Comparison of ENCODE assay signal across 10 mouse cellular contexts in the genomic region with DNA sequence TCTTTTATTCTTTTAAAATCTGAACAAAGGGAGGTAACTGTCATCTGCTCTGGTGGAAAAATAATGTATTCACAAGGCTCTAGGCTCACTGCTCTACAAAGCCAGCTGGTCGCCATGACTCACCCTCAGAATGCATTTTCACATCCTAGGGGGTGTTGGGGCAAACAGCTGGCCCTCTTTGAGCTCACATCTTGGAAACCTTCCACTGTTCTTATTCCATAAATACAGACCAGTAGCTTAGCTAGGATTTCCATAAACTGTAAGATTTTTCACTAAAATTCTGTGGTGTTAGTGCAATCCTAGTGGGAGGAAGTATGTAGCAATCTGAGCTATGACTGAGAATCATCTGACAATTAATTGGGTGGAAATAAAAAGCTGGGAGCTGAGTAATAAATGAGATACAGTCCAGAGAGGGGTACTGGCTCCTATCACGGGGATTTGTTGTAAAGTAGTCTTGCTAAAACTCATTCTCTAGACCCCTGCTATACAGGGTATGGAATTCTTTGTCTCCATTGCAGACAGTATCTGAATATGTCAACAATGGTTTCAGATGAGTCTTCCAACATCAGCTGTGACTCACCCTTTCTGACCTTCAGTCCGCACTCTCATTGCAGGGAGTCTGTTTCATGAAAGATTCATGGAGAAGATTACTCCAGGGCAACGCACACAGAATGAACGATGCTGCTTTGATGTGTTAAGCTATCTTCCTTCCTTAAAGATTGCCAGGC.
DNase-seq lines count a peak whose midpoint lies in the region; ATAC-seq and TF ChIP-seq lines count a peak whose summit lies in the region.
"Had no signal": no experiment of that assay in that cellular context is flagged by ENCODE, and none has a peak within 500 bp of the region (broad histone marks: within the 10 kb centered on the region; RNA-seq: fewer than 3 reads in every experiment).

No protein-coding gene starts in this region.

- no peak overlapping the region for H3K4me2 ChIP-seq in heart, postnatal 0 days (ENCODE audit: low read depth, low read length)

- no peaks in the 10 kb centered on the region for H3K27me3 ChIP-seq in heart, adult 2 months (ENCODE audit: control insufficient read depth, insufficient read depth, low read length)
- H3K27me3 ChIP-seq in heart, postnatal 0 days (ENCODE audit: control insufficient read depth, insufficient read depth, low read length) = no peaks in the 10 kb centered on the region
- no peaks in the 10 kb centered on the region for H3K27me3 ChIP-seq in kidney, adult 2 months (replicated peaks; ENCODE audit: control insufficient read depth, insufficient read depth, low read length)
- H3K27me3 ChIP-seq: CH12.LX had no signal

- no peaks in the 10 kb centered on the region for H3K36me3 ChIP-seq in heart, adult 2 months (ENCODE audit: control insufficient read depth, insufficient read depth, low read length)
- no peaks in the 10 kb centered on the region for H3K36me3 ChIP-seq in heart, postnatal 0 days (replicated peaks; ENCODE audit: control insufficient read depth, insufficient read depth, low read length)
- H3K36me3 ChIP-seq in macrophage (ENCODE audit: inconsistent target) = no peaks in the 10 kb centered on the region
- H3K36me3 ChIP-seq in kidney, adult 2 months (ENCODE audit: control insufficient read depth, insufficient read depth, low read length) = no peaks in the 10 kb centered on the region

- DNase-seq in heart, adult 2 months = no peak
- DNase-seq in heart, postnatal 36 days = no peak
- peak; percentile 85 for DNase-seq in NIH3T3 (ENCODE audit: low read depth)
- no peak for DNase-seq in heart, postnatal 0 days (ENCODE audit: low spot score)
- DNase-seq in ovary, postnatal 10 days (ENCODE audit: low spot score) = no peak
- DNase-seq in thymus, postnatal 0 days (ENCODE audit: low spot score) = no peak
- no peak for DNase-seq in kidney, adult 2 months
- DNase-seq: cerebellum, postnatal 14 days had no signal

- H3K79me2 ChIP-seq in heart, adult 2 months (replicated peaks; ENCODE audit: control insufficient read depth, insufficient read depth, low read length) = no peaks in the 10 kb centered on the region
- no peaks in the 10 kb centered on the region for H3K79me2 ChIP-seq in macrophage (ENCODE audit: inconsistent target)

- no peak for TF ChIP-seq EP300 in heart, adult 2 months (IDR thresholded peaks at IDR 0.05; ENCODE audit: insufficient read depth, low read depth, low read length)
- TF ChIP-seq EP300 in heart, postnatal 0 days (IDR thresholded peaks at IDR 0.05; ENCODE audit: low read depth) = no peak

- 0 out of 2 replicates have a peak, but pooled peaks have one; percentile 27 for ATAC-seq in heart, postnatal 0 days (ENCODE audit: insufficient read depth, low read depth)

- no peak for TF ChIP-seq POLR2A in heart, adult 2 months (IDR thresholded peaks at IDR 0.05; ENCODE audit: insufficient read depth, low read depth, low read length)
- TF ChIP-seq POLR2A in kidney, adult 2 months (IDR thresholded peaks at IDR 0.05; ENCODE audit: low read depth, low read length) = no peak

- no peak overlapping the region for H3K4me3 ChIP-seq in heart, adult 2 months
- no peak overlapping the region for H3K4me3 ChIP-seq in heart, postnatal 0 days (ENCODE audit: low read depth, low read length)
- H3K4me3 ChIP-seq in macrophage (ENCODE audit: inconsistent target) = no peak overlapping the region
- no peak overlapping the region for H3K4me3 ChIP-seq in kidney, adult 2 months (ENCODE audit: insufficient read depth, low read depth, low read length)

- no peaks in the 10 kb centered on the region for H3K9me3 ChIP-seq in heart, postnatal 0 days (replicated peaks; ENCODE audit: control insufficient read depth, low read length)

- WGBS in heart, adult 2 months = 47% methylated on average over 5 of the region's 5 CpGs
- WGBS in heart, postnatal 0 days = 58% methylated on average over 5 of the region's 5 CpGs
- 69% methylated on average over 5 of the region's 5 CpGs for whole genome bisulfite sequencing in macrophage (ENCODE audit: missing documents)
- WGBS in kidney, adult 2 months = 63% methylated on average over 5 of the region's 5 CpGs

- peak; percentile 36 for TF ChIP-seq CTCF in heart, adult 2 months (IDR thresholded peaks at IDR 0.05)
- TF ChIP-seq CTCF in heart, postnatal 0 days (IDR thresholded peaks at IDR 0.05; ENCODE audit: low read depth) = no peak
- TF ChIP-seq CTCF in kidney, adult 2 months (conservative IDR thresholded peaks at IDR 0.05; ENCODE audit: insufficient read depth, insufficient read length, low read depth, low read length) = no peak

- H3K27ac ChIP-seq in heart, adult 2 months = no peak overlapping the region
- no peak overlapping the region for H3K27ac ChIP-seq in heart, postnatal 0 days (ENCODE audit: low read depth)
- H3K27ac ChIP-seq in macrophage = peak overlapping the region; percentile 74
- no peak overlapping the region for H3K27ac ChIP-seq in kidney, adult 2 months (ENCODE audit: insufficient read depth, low read depth, low read length)

- no peak overlapping the region for H3K9ac ChIP-seq in heart, adult 2 months (ENCODE audit: low read depth, low read length)
- H3K9ac ChIP-seq in heart, postnatal 0 days (replicated peaks; ENCODE audit: low read depth, low read length) = no peak overlapping the region

- no peaks in the 10 kb centered on the region; the same call in 1 of the 2 replicates for H3K4me1 ChIP-seq in heart, adult 2 months (ENCODE audit: control insufficient read depth, insufficient read depth, low read length)
- H3K4me1 ChIP-seq in heart, postnatal 0 days (ENCODE audit: control insufficient read depth, insufficient read depth) = 0 out of 2 replicates have a peak, but pooled peaks cover 2% of the 10 kb centered on the region
- H3K4me1 ChIP-seq in kidney, adult 2 months (ENCODE audit: control insufficient read depth, insufficient read depth, low read length) = no peaks in the 10 kb centered on the region

- intact Hi-C loops in heart, adult 2 months (cut with DNase I) = no loop called here
- intact Hi-C loops in heart, postnatal 36 days (cut with DNase I) = no loop called here
